ENCODE assay signal across 8 mouse cellular contexts in the genomic region with DNA sequence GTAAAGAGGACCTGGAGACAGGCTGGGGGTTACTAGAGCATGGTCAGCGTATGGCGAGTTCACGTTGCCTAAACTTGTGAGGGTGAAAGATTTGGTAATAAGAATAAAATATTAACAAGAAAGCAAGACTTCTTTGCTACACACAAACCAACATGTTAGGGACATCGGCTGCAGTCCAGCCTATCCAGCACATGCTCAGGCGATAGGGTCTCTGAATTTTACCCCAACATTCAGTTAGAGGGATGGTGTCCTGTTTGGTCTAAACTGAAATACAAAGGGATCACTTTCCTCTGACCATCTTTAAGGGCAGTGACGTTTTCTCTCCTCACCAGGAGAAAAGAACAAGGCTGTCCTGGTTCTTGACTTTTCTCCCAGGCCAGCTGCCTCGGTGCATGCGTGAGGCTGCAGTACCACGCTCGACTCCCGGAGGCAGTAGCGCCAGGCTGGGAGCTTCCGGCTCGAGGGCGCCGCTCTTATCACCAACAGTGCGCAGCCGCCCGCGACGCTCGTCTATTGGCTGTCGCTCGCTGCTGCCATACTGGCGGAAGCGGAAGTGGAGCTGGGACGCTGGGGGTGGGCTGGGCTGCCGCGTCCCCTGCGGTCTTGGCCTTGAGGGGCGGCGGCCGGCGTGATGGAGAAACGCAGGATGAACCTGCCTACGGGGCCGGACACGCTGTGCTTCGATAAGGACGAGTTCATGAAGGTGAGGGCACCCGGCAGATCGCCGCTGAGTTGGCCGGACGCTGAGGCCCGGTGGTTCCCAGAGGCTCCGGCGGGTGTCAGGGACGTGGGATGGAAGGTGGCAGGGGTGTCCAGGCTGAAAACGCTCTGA. TPM values are rescaled to one million over a fixed set of nuclear protein-coding genes. Genes with fewer than 3 reads are reported as not detected.
DNase-seq lines count a peak whose midpoint lies in the region; ATAC-seq lines count a peak whose summit lies in the region.

A gene (plus strand): TSS at position 519 of the 832 bp plus-strand sequence.

- peaks cover 5% of the 10 kb centered on the region for H3K36me3 ChIP-seq in heart, embryonic 10.5 days
- H3K36me3 ChIP-seq in kidney, embryonic 15.5 days, result peaks cover 9% of the 10 kb centered on the region; the same call in 1 of the 2 replicates

- H3K27me3 ChIP-seq in heart, embryonic 10.5 days (ENCODE audit: insufficient read depth, poor library complexity, severe bottlenecking), result 0 out of 2 replicates have a peak, but pooled peaks cover 6% of the 10 kb centered on the region
- 0 out of 2 replicates have a peak, but pooled peaks cover 12% of the 10 kb centered on the region for H3K27me3 ChIP-seq in kidney, embryonic 15.5 days

- peaks cover 22% of the 10 kb centered on the region for H3K4me1 ChIP-seq in heart, embryonic 10.5 days
- peaks cover 19% of the 10 kb centered on the region for H3K4me1 ChIP-seq in kidney, embryonic 15.5 days

- H3K4me2 ChIP-seq in kidney, embryonic 15.5 days, result peak within 1 kb of the TSS; percentile 83

- ATAC-seq in erythroblast, adult 5-6 weeks (replicated peaks; ENCODE audit: low FRiP score, poor library complexity, severe bottlenecking), result peak; percentile 99
- ATAC-seq in kidney, embryonic 15.5 days (replicated peaks; ENCODE audit: low FRiP score), result peak; percentile 99
- peak; percentile 98 for ATAC-seq in monocyte, adult 5-6 weeks (replicated peaks; ENCODE audit: insufficient number of reproducible peaks, low FRiP score, low TSS enrichment, poor library complexity, severe bottlenecking)

- H3K27ac ChIP-seq in heart, embryonic 10.5 days, result peak within 1 kb of the TSS; percentile 84
- peak within 1 kb of the TSS; percentile 54; the same call in 1 of the 2 replicates for H3K27ac ChIP-seq in kidney, embryonic 15.5 days

- no peaks in the 10 kb centered on the region for H3K9me3 ChIP-seq in heart, embryonic 10.5 days
- no peaks in the 10 kb centered on the region for H3K9me3 ChIP-seq in kidney, embryonic 15.5 days (replicated peaks)

- DNase-seq in B cell, adult 2 months, result peak; percentile 88 to 90
- DNase-seq in brain, adult 2 months (ENCODE audit: low read depth, low spot score), result peak; percentile 98
- peak; percentile 95 for DNase-seq in heart, embryonic 10.5 days (ENCODE audit: low spot score)
- DNase-seq in liver, result peak; percentile 91
- peak; percentile 87 to 93 for DNase-seq in spleen, postnatal 4 days (ENCODE audit: low spot score in 2 of 2)

- peak within 1 kb of the TSS; percentile 90 for H3K4me3 ChIP-seq in heart, embryonic 10.5 days
- H3K4me3 ChIP-seq in kidney, embryonic 15.5 days (replicated peaks), result peak within 1 kb of the TSS; percentile 98

- H3K9ac ChIP-seq in kidney, embryonic 15.5 days, result peak within 1 kb of the TSS; percentile 79

- 10% methylated on average over 49 of the region's 50 CpGs for WGBS in heart, embryonic 10.5 days
- 10% methylated on average over 50 of the region's 50 CpGs for WGBS in kidney, embryonic 15.5 days

RNA-seq across cellular contexts. Expression of the gene that starts here (rescaled TPM):
- 4.6 and 8.2 TPM in 2 replicates for total RNA-seq in erythroblast, adult 5-6 weeks (2015; ENCODE audit: low replicate concordance)
- total RNA-seq in erythroblast, adult 5-6 weeks (2017; ENCODE audit: low replicate concordance), result 15.4 and 35.0 TPM in 2 replicates
- 28.4 and 30.4 TPM in 2 replicates for polyA plus RNA-seq in heart, embryonic 10.5 days (2016; fragmentation: Nextera tagmentation; extraction: Ambion mirVana)
- 35.6 and 36.4 TPM in 2 replicates for polyA plus RNA-seq in kidney, embryonic 15.5 days (2015; fragmentation: Nextera tagmentation; extraction: Ambion mirVana)
- total RNA-seq in monocyte, adult 5-6 weeks (2017), result 15.1 to 29.5 TPM (median 22.8 TPM) in 3 replicates

Comparison
In these comparisons a context has a peak if more than half of its experiments do, and no peak if none do; other contexts are left out.
1. Peak in every context shown above with its lines: DNase-seq, ATAC-seq, H3K4me3 ChIP-seq and H3K27ac ChIP-seq.